Mouse (Mus musculus) limb, embryonic 10.5 days (tissue): ENCODE measurements around the gene Mlxipl. TPM values are rescaled to one million over a fixed set of nuclear protein-coding genes. Genes with fewer than 3 reads are reported as not detected.
A peak's percentile ranks its signal among the peaks of the same experiment; 100 is the strongest.

ENCODE experiments used
- DNase-seq: peaks from one replicate; pipeline ENCODE4 v3.0.0-alpha.2; 2017; ENCODE audit warnings: low spot score
- H3K27ac ChIP-seq: fragments of 300-500 bp; sonication (generic); 2 replicates; pipeline ENCODE4 v1.5.1; 2016; ENCODE audit warnings: mild to moderate bottlenecking
- H3K27me3 ChIP-seq: fragments of 300-500 bp; sonication (generic); 2 replicates; pipeline ENCODE4 v1.6.1; 2016; ENCODE audit warnings: low read depth, mild to moderate bottlenecking; ENCODE audit not compliant: poor library complexity, severe bottlenecking
- H3K36me3 ChIP-seq: fragments of 300-500 bp; sonication (generic); 2 replicates; pipeline ENCODE4 v1.6.1; 2016; ENCODE audit warnings: mild to moderate bottlenecking, moderate library complexity
- H3K4me1 ChIP-seq: fragments of 300-500 bp; sonication (generic); 2 replicates; pipeline ENCODE4 v1.6.1; 2016
- H3K4me3 ChIP-seq: fragments of 300-500 bp; sonication (generic); 2 replicates; pipeline ENCODE4 v1.5.1; 2016; ENCODE audit warnings: mild to moderate bottlenecking, moderate library complexity
- H3K9me3 ChIP-seq: fragments of 300-500 bp; sonication (generic); replicated peaks from 2 replicates; pipeline ENCODE4 v1.6.1; 2016; ENCODE audit warnings: mild to moderate bottlenecking
- WGBS: fragments of 180-500 bp; shearing (Covaris S2); methylation state at CpG from one replicate; pipeline ENCODE4 v1.1.7; 2016; 5-methylcytosine and 5-hydroxymethylcytosine counted together
- polyA plus RNA-seq: library from polyadenylated mRNA; unstranded; fragments of >200 nt; fragmentation: Nextera tagmentation; extraction: Ambion mirVana; gene quantifications from 2 replicates; pipeline ENCODE4 v1.2.1, GENCODE M21; 2016

Gene Mlxipl
- polyA plus RNA-seq, 1 experiment from 2014 or later, result 5.1 TPM

GRCm38 (mm10) chr5:135070448-135070847 is 19.2 kb upstream of the Mlxipl start:
- DNase-seq, result no peak
- Histone ChIP-seq H3K4me3 (no peak overlapping the region), H3K27me3 (0 out of 2 replicates have a peak, but pooled peaks cover 6% of the 10 kb centered on the region), H3K27ac (no peak overlapping the region), H3K9me3 (no peaks in the 10 kb centered on the region), H3K4me1 (peaks cover 27% of the 10 kb centered on the region), H3K36me3 (peaks cover 68% of the 10 kb centered on the region)
- WGBS, result 93% methylated on average over 3 of the region's 3 CpGs

- peaks cover 65% of the 10 kb centered on the region for H3K36me3 ChIP-seq
- H3K27ac ChIP-seq, result no peak overlapping the region
- no peaks in the 10 kb centered on the region for H3K9me3 ChIP-seq
- WGBS, result 92% methylated on average over 2 of the region's 2 CpGs
- DNase-seq, result no peak
- 0 out of 2 replicates have a peak, but pooled peaks cover 6% of the 10 kb centered on the region for H3K27me3 ChIP-seq
- peaks cover 31% of the 10 kb centered on the region for H3K4me1 ChIP-seq
- H3K4me3 ChIP-seq, result no peak overlapping the region
These were observed 17.6 kb upstream of the Mlxipl start for GRCm38 (mm10) chr5:135072061-135072460.

GRCm38 (mm10) chr5:135072720-135073119 is 17.0 kb upstream of the Mlxipl start:
- Histone ChIP-seq H3K36me3 (peaks cover 58% of the 10 kb centered on the region), H3K4me3 (no peak overlapping the region), H3K4me1 (peaks cover 37% of the 10 kb centered on the region), H3K27ac (no peak overlapping the region; the same call in 1 of the 2 replicates), H3K9me3 (no peaks in the 10 kb centered on the region), H3K27me3 (0 out of 2 replicates have a peak, but pooled peaks cover 6% of the 10 kb centered on the region)
- 52% methylated on average over 6 of the region's 6 CpGs for WGBS
- DNase-seq, result no peak

GRCm38 (mm10) chr5:135073349-135074150 is 16.1 kb upstream of the Mlxipl start:
- Histone ChIP-seq H3K4me3 (peak overlapping the region; percentile 31), H3K36me3 (peaks cover 50% of the 10 kb centered on the region)
- DNase-seq, result no peak

GRCm38 (mm10) chr5:135075655-135076054 is 14.0 kb upstream of the Mlxipl start:
- H3K36me3 ChIP-seq, result peaks cover 50% of the 10 kb centered on the region
- H3K4me1 ChIP-seq, result peaks cover 41% of the 10 kb centered on the region

More at GRCm38 (mm10) chr5:135073349-135074150, 16.1 kb upstream of the Mlxipl start:
- Histone ChIP-seq H3K9me3 (no peaks in the 10 kb centered on the region), H3K27me3 (0 out of 2 replicates have a peak, but pooled peaks cover 6% of the 10 kb centered on the region), H3K4me1 (peaks cover 41% of the 10 kb centered on the region), H3K27ac (peak overlapping the region; percentile 77)
- WGBS, result 22% methylated on average over 26 of the region's 26 CpGs

GRCm38 (mm10) chr5:135076368-135076767 is 13.3 kb upstream of the Mlxipl start:
- Histone ChIP-seq H3K4me3 (peak overlapping the region; percentile 94; the same call in 1 of the 2 replicates), H3K36me3 (peaks cover 45% of the 10 kb centered on the region), H3K9me3 (no peaks in the 10 kb centered on the region), H3K27ac (peak overlapping the region; percentile 37; the same call in 1 of the 2 replicates), H3K27me3 (0 out of 2 replicates have a peak, but pooled peaks cover 9% of the 10 kb centered on the region), H3K4me1 (peaks cover 41% of the 10 kb centered on the region)
- DNase-seq, result no peak
- WGBS, result 84% methylated on average over 14 of the region's 14 CpGs

More at GRCm38 (mm10) chr5:135075655-135076054, 14.0 kb upstream of the Mlxipl start:
- 62% methylated on average over 4 of the region's 4 CpGs for WGBS
- H3K4me3 ChIP-seq, result no peak overlapping the region
- H3K9me3 ChIP-seq, result no peaks in the 10 kb centered on the region
- DNase-seq, result no peak
- H3K27me3 ChIP-seq, result 0 out of 2 replicates have a peak, but pooled peaks cover 9% of the 10 kb centered on the region
- H3K27ac ChIP-seq, result no peak overlapping the region

- DNase-seq, result peak; percentile 56
- peaks cover 42% of the 10 kb centered on the region for H3K36me3 ChIP-seq
These were observed 12.7 kb upstream of the Mlxipl start for GRCm38 (mm10) chr5:135076931-135077505.

GRCm38 (mm10) chr5:135077564-135078481 is 11.9 kb upstream of the Mlxipl start, which contains the start of gene Vps37d:
Gene Vps37d (minus strand): TSS chr5:135078266.
- no peaks in the 10 kb centered on the region for H3K9me3 ChIP-seq
- under 1% methylated on average over 73 of the region's 83 CpGs for WGBS
- DNase-seq, result peak; percentile 98

More at GRCm38 (mm10) chr5:135076931-135077505, 12.7 kb upstream of the Mlxipl start:
- 32% methylated on average over 14 of the region's 14 CpGs for WGBS
- Histone ChIP-seq H3K4me1 (peaks cover 41% of the 10 kb centered on the region), H3K4me3 (peak overlapping the region; percentile 94), H3K27me3 (0 out of 2 replicates have a peak, but pooled peaks cover 9% of the 10 kb centered on the region), H3K27ac (peak overlapping the region; percentile 97), H3K9me3 (no peaks in the 10 kb centered on the region)

GRCm38 (mm10) chr5:135078482-135078810 is 11.2 kb upstream of the Mlxipl start:
- DNase-seq, result no peak
- H3K27me3 ChIP-seq, result 0 out of 2 replicates have a peak, but pooled peaks cover 9% of the 10 kb centered on the region
- peaks cover 33% of the 10 kb centered on the region for H3K4me1 ChIP-seq
- WGBS, result 2% methylated on average over 11 of the region's 11 CpGs
- H3K27ac ChIP-seq, result peak overlapping the region; percentile 97
- no peaks in the 10 kb centered on the region for H3K9me3 ChIP-seq
- peaks cover 28% of the 10 kb centered on the region for H3K36me3 ChIP-seq
- H3K4me3 ChIP-seq, result peak overlapping the region; percentile 94

More at GRCm38 (mm10) chr5:135077564-135078481, 11.9 kb upstream of the Mlxipl start, which contains the start of gene Vps37d:
- peaks cover 34% of the 10 kb centered on the region for H3K36me3 ChIP-seq
- peak within 1 kb of the TSS; percentile 94 for H3K4me3 ChIP-seq
- peak within 1 kb of the TSS; percentile 97 for H3K27ac ChIP-seq
- H3K27me3 ChIP-seq, result 0 out of 2 replicates have a peak, but pooled peaks cover 9% of the 10 kb centered on the region
- peaks cover 35% of the 10 kb centered on the region for H3K4me1 ChIP-seq

- no peak overlapping the region for H3K27ac ChIP-seq
- H3K27me3 ChIP-seq, result 0 out of 2 replicates have a peak, but pooled peaks cover 3% of the 10 kb centered on the region
- H3K9me3 ChIP-seq, result no peaks in the 10 kb centered on the region
- H3K4me1 ChIP-seq, result peaks cover 23% of the 10 kb centered on the region
- no peak for DNase-seq
- peaks cover 17% of the 10 kb centered on the region for H3K36me3 ChIP-seq
- 93% methylated on average over 2 of the region's 2 CpGs for WGBS
- no peak overlapping the region for H3K4me3 ChIP-seq
These were observed 10.1 kb upstream of the Mlxipl start for GRCm38 (mm10) chr5:135079578-135079977.

GRCm38 (mm10) chr5:135080539-135080938 is 9.2 kb upstream of the Mlxipl start:
- no peak overlapping the region for H3K27ac ChIP-seq
- 0 out of 2 replicates have a peak, but pooled peaks cover 3% of the 10 kb centered on the region for H3K27me3 ChIP-seq
- 89% methylated on average over 5 of the region's 5 CpGs for WGBS
- H3K4me1 ChIP-seq, result peaks cover 23% of the 10 kb centered on the region
- DNase-seq, result no peak
- no peak overlapping the region for H3K4me3 ChIP-seq
- no peaks in the 10 kb centered on the region for H3K9me3 ChIP-seq
- peaks cover 9% of the 10 kb centered on the region; the same call in 1 of the 2 replicates for H3K36me3 ChIP-seq

GRCm38 (mm10) chr5:135086871-135087270 is 2.8 kb upstream of the Mlxipl start:
- H3K27ac ChIP-seq, result 0 out of 2 replicates have a peak overlapping the region, but pooled peaks have one; percentile 38
- peaks cover 22% of the 10 kb centered on the region for H3K4me1 ChIP-seq
- 26% methylated on average over 4 of the region's 4 CpGs for WGBS
- no peak for DNase-seq
- H3K9me3 ChIP-seq, result no peaks in the 10 kb centered on the region
- 0 out of 2 replicates have a peak, but pooled peaks cover 2% of the 10 kb centered on the region for H3K36me3 ChIP-seq
- no peak overlapping the region for H3K4me3 ChIP-seq
- peaks cover 41% of the 10 kb centered on the region for H3K27me3 ChIP-seq
